Mouse (Mus musculus): ENCODE data around the gene Wdr86. TPM values are rescaled to one million over a fixed set of nuclear protein-coding genes. Genes with fewer than 3 reads are reported as not detected.

The Wdr86 gene
- polyA plus RNA-seq, 1 experiment from 2014 or later, result not detected

DNA sequence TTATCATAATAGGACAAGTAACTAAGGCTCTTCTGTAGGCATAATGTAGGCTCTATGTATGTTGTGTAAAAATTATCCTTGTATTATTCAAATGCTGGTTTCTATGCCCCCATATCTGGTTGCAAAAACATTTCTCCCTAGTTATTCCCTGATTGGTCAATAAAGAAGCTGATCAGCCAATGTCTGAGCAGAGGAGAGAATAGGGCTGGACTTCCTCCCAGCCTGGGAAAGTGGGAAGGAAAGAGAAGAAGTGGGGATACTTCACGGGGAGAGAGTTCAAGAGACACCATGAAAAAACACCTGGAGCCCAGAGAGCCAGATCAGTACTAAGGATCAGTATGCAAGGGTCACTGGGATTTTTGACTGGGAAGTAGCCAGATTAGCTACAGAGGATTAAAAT is 49.1 kb downstream of the Wdr86 start:
- no peak overlapping the region for H3K27ac ChIP-seq
- WGBS (ENCODE audit: missing documents), result 25% methylated on average over 1 of the region's 1 CpGs
- H3K36me3 ChIP-seq (ENCODE audit: inconsistent target), result no peaks in the 10 kb centered on the region
- H3K4me3 ChIP-seq (ENCODE audit: inconsistent target), result no peak overlapping the region
- peaks cover under 1% of the 10 kb centered on the region for H3K79me2 ChIP-seq (ENCODE audit: inconsistent target)

DNA sequence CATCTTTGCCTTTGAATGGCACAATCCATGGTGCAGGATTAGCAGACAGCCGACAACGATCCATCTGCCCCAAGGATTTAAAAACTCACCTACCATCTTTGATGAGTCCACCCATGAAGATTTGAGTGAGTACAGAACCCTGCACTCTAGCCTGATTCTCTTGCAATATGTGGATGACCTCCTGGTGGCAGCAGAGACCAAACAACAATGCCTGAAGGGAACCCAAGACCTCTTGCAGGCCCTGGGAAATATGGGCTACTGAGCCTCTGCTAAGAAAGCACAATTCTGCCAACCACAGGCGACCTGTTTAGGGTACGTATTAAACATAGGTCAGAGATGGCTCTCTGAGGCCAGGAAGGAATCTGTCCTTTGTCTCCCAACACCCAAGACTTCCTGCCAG is 56.3 kb downstream of the Wdr86 start:
- Histone ChIP-seq H3K36me3 (ENCODE audit: inconsistent target) (no peaks in the 10 kb centered on the region), H3K4me3 (ENCODE audit: inconsistent target) (no peak overlapping the region), H3K79me2 (ENCODE audit: inconsistent target) (no peaks in the 10 kb centered on the region), H3K27ac (no peak overlapping the region)
- 20% methylated on average over 4 of the region's 4 CpGs for WGBS (ENCODE audit: missing documents)

Other genes starting within 250 kb of the Wdr86 start
- not detected in 3 replicates for gene Gbx1, start 203.5 kb downstream of the Wdr86 start, polyA plus RNA-seq (2018)
- 0.09 to 0.61 TPM (median 0.28 TPM) in 3 replicates for gene Asb10, start 189.7 kb downstream of the Wdr86 start, polyA plus RNA-seq (2018)
- gene 4931409K22Rik, start 173.9 kb downstream of the Wdr86 start, polyA plus RNA-seq (2018), result not detected in 3 replicates
- gene Abcf2, start 153.3 kb downstream of the Wdr86 start, polyA plus RNA-seq (2018), result 38.9 to 54.7 TPM (median 41.4 TPM) in 3 replicates
- 11.4 to 35.1 TPM (median 34.5 TPM) in 3 replicates for gene Chpf2, start 144.0 kb downstream of the Wdr86 start, polyA plus RNA-seq (2018)
- gene Smarcd3, start 106.3 kb downstream of the Wdr86 start, polyA plus RNA-seq (2018), result 0.03 to 0.18 TPM in 2 of 3 replicates, not detected in the other
- gene Nub1, start 45.2 kb downstream of the Wdr86 start, polyA plus RNA-seq (2018), result 57.4 to 97.0 TPM (median 76.5 TPM) in 3 replicates
- not detected in 3 replicates for gene Crygn, start 27.3 kb upstream of the Wdr86 start, polyA plus RNA-seq (2018)
- gene Rheb, start 111.9 kb upstream of the Wdr86 start, polyA plus RNA-seq (2018), result 59.7 to 110 TPM (median 61.4 TPM) in 3 replicates